Mouse (Mus musculus): ENCODE measurements at regions not wholly inside any gene's neighbourhood (a gene's known extent, or its start where the extent isn't known, plus 50 kb on each side); places are given as distances from the start of the nearest gene placed in this dataset.

- Histone ChIP-seq H3K36me3 (no peaks in the 10 kb centered on the region), H3K4me3 (no peak overlapping the region), H3K9ac (no peak overlapping the region), H3K9me3 (no peaks in the 10 kb centered on the region), H3K4me1 (no peaks in the 10 kb centered on the region), H3K27ac (replicated peaks) (no peak overlapping the region), H3K27me3 (replicated peaks) (no peaks in the 10 kb centered on the region), H3K4me2 (no peak overlapping the region)
- ATAC-seq (ENCODE audit: extremely low read depth, insufficient number of reproducible peaks, low FRiP score, low TSS enrichment): no peak
- WGBS: 81% methylated on average over 4 of the region's 4 CpGs
Measured at GRCm38 (mm10) chr1:90513442-90514070, 89.2 kb upstream of the Cops8 start.

GRCm38 (mm10) chr1:90514176-90514575, 88.6 kb upstream of the Cops8 start:
- ATAC-seq (ENCODE audit: extremely low read depth, insufficient number of reproducible peaks, low FRiP score, low TSS enrichment): no peak
- WGBS: 77% methylated on average over 7 of the region's 7 CpGs
- no peak overlapping the region for H3K27ac ChIP-seq (replicated peaks)
- no peak overlapping the region for H3K9ac ChIP-seq
- H3K27me3 ChIP-seq (replicated peaks): no peaks in the 10 kb centered on the region
- H3K36me3 ChIP-seq: no peaks in the 10 kb centered on the region
- H3K4me3 ChIP-seq: no peak overlapping the region
- peaks cover 3% of the 10 kb centered on the region for H3K4me1 ChIP-seq
- no peak overlapping the region for H3K4me2 ChIP-seq
- H3K9me3 ChIP-seq: no peaks in the 10 kb centered on the region

- H3K27ac ChIP-seq (replicated peaks): no peak overlapping the region; the same call in 1 of the 2 replicates
- H3K4me1 ChIP-seq: peaks cover 21% of the 10 kb centered on the region
- H3K4me2 ChIP-seq: no peak overlapping the region
- 52% methylated on average over 9 of the region's 9 CpGs for WGBS
- no peak overlapping the region for H3K4me3 ChIP-seq
- no peaks in the 10 kb centered on the region for H3K9me3 ChIP-seq
- H3K9ac ChIP-seq: no peak overlapping the region
- no peaks in the 10 kb centered on the region for H3K27me3 ChIP-seq (replicated peaks)
- no peak for ATAC-seq (ENCODE audit: extremely low read depth, insufficient number of reproducible peaks, low FRiP score, low TSS enrichment)
- H3K36me3 ChIP-seq: no peaks in the 10 kb centered on the region
Measured at GRCm38 (mm10) chr1:90518584-90519265, 84.1 kb upstream of the Cops8 start.

- Histone ChIP-seq H3K27me3 (replicated peaks) (no peaks in the 10 kb centered on the region), H3K4me3 (no peak overlapping the region), H3K9me3 (no peaks in the 10 kb centered on the region), H3K4me2 (no peak overlapping the region), H3K27ac (replicated peaks) (no peak overlapping the region; the same call in none of the 2 replicates), H3K9ac (no peak overlapping the region), H3K4me1 (peaks cover 24% of the 10 kb centered on the region), H3K36me3 (no peaks in the 10 kb centered on the region)
- ATAC-seq (ENCODE audit: extremely low read depth, insufficient number of reproducible peaks, low FRiP score, low TSS enrichment): no peak
- WGBS: 65% methylated on average over 12 of the region's 12 CpGs
Measured at GRCm38 (mm10) chr1:90519284-90520275, 83.2 kb upstream of the Cops8 start.

GRCm38 (mm10) chr1:90522294-90522693, 80.5 kb upstream of the Cops8 start:
- Histone ChIP-seq H3K4me1 (peaks cover 28% of the 10 kb centered on the region), H3K36me3 (no peaks in the 10 kb centered on the region), H3K27ac (replicated peaks) (no peak overlapping the region; the same call in 1 of the 2 replicates), H3K4me2 (no peak overlapping the region), H3K4me3 (no peak overlapping the region), H3K27me3 (replicated peaks) (no peaks in the 10 kb centered on the region), H3K9ac (no peak overlapping the region), H3K9me3 (no peaks in the 10 kb centered on the region)
- WGBS: 70% methylated on average over 8 of the region's 8 CpGs
- no peak for ATAC-seq (ENCODE audit: extremely low read depth, insufficient number of reproducible peaks, low FRiP score, low TSS enrichment)

- WGBS: 22% methylated on average over 3 of the region's 3 CpGs
- peaks cover 20% of the 10 kb centered on the region for H3K4me1 ChIP-seq
Measured at GRCm38 (mm10) chr1:90524641-90525220, 78.0 kb upstream of the Cops8 start.

GRCm38 (mm10) chr1:90526311-90526710, 76.5 kb upstream of the Cops8 start:
- H3K9ac ChIP-seq: no peak overlapping the region
- WGBS: 68% methylated on average over 7 of the region's 7 CpGs
- H3K27me3 ChIP-seq (replicated peaks): no peaks in the 10 kb centered on the region
- no peak for ATAC-seq (ENCODE audit: extremely low read depth, insufficient number of reproducible peaks, low FRiP score, low TSS enrichment)
- H3K4me2 ChIP-seq: no peak overlapping the region
- H3K4me1 ChIP-seq: peaks cover 20% of the 10 kb centered on the region
- no peaks in the 10 kb centered on the region for H3K9me3 ChIP-seq
- no peak overlapping the region for H3K4me3 ChIP-seq
- no peaks in the 10 kb centered on the region for H3K36me3 ChIP-seq
- H3K27ac ChIP-seq (replicated peaks): no peak overlapping the region

More at GRCm38 (mm10) chr1:90524641-90525220, 78.0 kb upstream of the Cops8 start:
- H3K4me2 ChIP-seq: no peak overlapping the region
- H3K9me3 ChIP-seq: no peaks in the 10 kb centered on the region
- no peaks in the 10 kb centered on the region for H3K36me3 ChIP-seq
- H3K27me3 ChIP-seq (replicated peaks): no peaks in the 10 kb centered on the region
- H3K4me3 ChIP-seq: no peak overlapping the region
- no peak overlapping the region for H3K9ac ChIP-seq
- peak overlapping the region; percentile 8 for H3K27ac ChIP-seq (replicated peaks)
- no peak for ATAC-seq (ENCODE audit: extremely low read depth, insufficient number of reproducible peaks, low FRiP score, low TSS enrichment)

- H3K9me3 ChIP-seq: no peaks in the 10 kb centered on the region
- ATAC-seq (ENCODE audit: extremely low read depth, insufficient number of reproducible peaks, low FRiP score, low TSS enrichment): no peak
- no peaks in the 10 kb centered on the region for H3K27me3 ChIP-seq (replicated peaks)
- H3K27ac ChIP-seq (replicated peaks): no peak overlapping the region
- no peak overlapping the region for H3K9ac ChIP-seq
- no peak overlapping the region for H3K4me3 ChIP-seq
- WGBS: 66% methylated on average over 11 of the region's 11 CpGs
- H3K36me3 ChIP-seq: no peaks in the 10 kb centered on the region
- no peak overlapping the region for H3K4me2 ChIP-seq
- H3K4me1 ChIP-seq: peaks cover 12% of the 10 kb centered on the region
Measured at GRCm38 (mm10) chr1:90527947-90528717, 74.6 kb upstream of the Cops8 start.

GRCm38 (mm10) chr1:90533481-90533880, 69.3 kb upstream of the Cops8 start:
- Histone ChIP-seq H3K36me3 (no peaks in the 10 kb centered on the region), H3K9ac (no peak overlapping the region), H3K4me3 (no peak overlapping the region), H3K27ac (replicated peaks) (no peak overlapping the region), H3K4me1 (no peaks in the 10 kb centered on the region), H3K27me3 (replicated peaks) (no peaks in the 10 kb centered on the region), H3K9me3 (no peaks in the 10 kb centered on the region), H3K4me2 (no peak overlapping the region)
- WGBS: 88% methylated on average over 6 of the region's 6 CpGs
- no peak for ATAC-seq (ENCODE audit: extremely low read depth, insufficient number of reproducible peaks, low FRiP score, low TSS enrichment)

GRCm38 (mm10) chr1:90536105-90536504, 66.7 kb upstream of the Cops8 start:
- Histone ChIP-seq H3K4me3 (no peak overlapping the region), H3K4me2 (no peak overlapping the region), H3K9ac (no peak overlapping the region), H3K36me3 (no peaks in the 10 kb centered on the region), H3K4me1 (no peaks in the 10 kb centered on the region), H3K9me3 (peaks cover 1% of the 10 kb centered on the region), H3K27ac (replicated peaks) (no peak overlapping the region), H3K27me3 (replicated peaks) (no peaks in the 10 kb centered on the region)
- ATAC-seq (ENCODE audit: extremely low read depth, insufficient number of reproducible peaks, low FRiP score, low TSS enrichment): no peak; the same call in 1 of the 2 replicates
